Mouse (Mus musculus): Measurements from ENCODE around the gene Mb. TPM values are rescaled to one million over a fixed set of nuclear protein-coding genes. Genes with fewer than 3 reads are reported as not detected.

The Mb gene
- total and polyA plus RNA-seq, 2 experiments from 2014 or later = 0.33 to 3.6 TPM

DNA sequence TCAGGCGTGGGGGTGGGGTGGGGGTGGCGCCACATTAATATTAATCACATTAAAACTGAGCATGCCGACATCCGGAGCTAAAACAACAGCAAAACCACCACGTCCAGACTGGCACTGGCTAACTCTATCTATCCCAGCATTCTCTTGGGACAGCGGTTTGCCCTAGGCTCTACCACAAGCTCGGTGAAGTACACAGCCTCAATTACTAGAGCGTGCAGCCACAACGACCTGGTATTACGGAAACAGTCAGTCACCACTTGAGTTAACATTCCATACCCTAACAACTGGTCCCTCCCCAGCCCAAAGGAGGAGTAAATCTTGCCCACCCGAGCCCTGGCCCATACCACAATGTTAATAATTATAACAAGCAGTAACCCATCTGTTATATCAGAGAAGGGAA lies 38.8 kb upstream of the Mb start:
- no peak for TF ChIP-seq CTCF (IDR thresholded peaks at IDR 0.05; ENCODE audit: low read depth)
- H3K4me3 ChIP-seq (ENCODE audit: low read depth, low read length) = no peak overlapping the region
- H3K27me3 ChIP-seq (ENCODE audit: insufficient read depth, low read length) = no peaks in the 10 kb centered on the region
- no peaks in the 10 kb centered on the region for H3K4me1 ChIP-seq (ENCODE audit: insufficient read depth)
- H3K9ac ChIP-seq = no peak overlapping the region
- no peak overlapping the region for H3K27ac ChIP-seq (ENCODE audit: low read depth, low read length)
- peaks cover 64% of the 10 kb centered on the region for H3K36me3 ChIP-seq (ENCODE audit: insufficient read depth)
- no peaks in the 10 kb centered on the region for H3K9me3 ChIP-seq (ENCODE audit: low read length)
- 70% methylated on average over 11 of the region's 11 CpGs for WGBS
- DNase-seq = no peak
- no peak for ATAC-seq
- H3K4me2 ChIP-seq (ENCODE audit: low read depth) = no peak overlapping the region

DNA sequence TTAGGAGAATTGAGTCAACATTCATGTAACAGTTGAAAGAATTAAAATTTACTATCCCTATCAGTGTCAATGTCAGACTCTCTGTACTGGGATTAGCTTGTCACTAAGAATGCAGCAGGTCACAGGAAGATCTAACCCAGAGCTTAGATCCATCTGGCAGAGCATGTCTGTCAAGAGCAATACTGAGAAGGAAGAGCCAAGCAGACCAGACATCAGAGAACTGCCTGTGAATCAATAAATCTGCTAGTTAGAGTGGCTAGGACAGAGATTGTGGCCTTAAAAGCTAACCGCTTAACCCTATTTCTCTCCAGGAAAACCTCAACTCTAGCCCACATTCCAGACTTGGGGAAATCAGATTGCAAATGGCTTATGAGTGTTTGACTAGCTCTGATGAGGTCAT lies 36.0 kb upstream of the Mb start:
- TF ChIP-seq CTCF (IDR thresholded peaks at IDR 0.05; ENCODE audit: low read depth) = no peak
- no peak for DNase-seq
- ATAC-seq = no peak
- Histone ChIP-seq H3K4me1 (ENCODE audit: insufficient read depth) (no peaks in the 10 kb centered on the region), H3K27me3 (ENCODE audit: insufficient read depth, low read length) (no peaks in the 10 kb centered on the region), H3K9ac (no peak overlapping the region), H3K4me2 (ENCODE audit: low read depth) (no peak overlapping the region), H3K36me3 (ENCODE audit: insufficient read depth) (peaks cover 63% of the 10 kb centered on the region), H3K27ac (ENCODE audit: low read depth, low read length) (no peak overlapping the region), H3K4me3 (ENCODE audit: low read depth, low read length) (no peak overlapping the region), H3K9me3 (ENCODE audit: low read length) (no peaks in the 10 kb centered on the region)
- WGBS = 97% methylated on average over 1 of the region's 1 CpGs

GRCm38 (mm10) chr15:77085818-77086217 lies 35.3 kb upstream of the Mb start:
- no peaks in the 10 kb centered on the region for H3K4me1 ChIP-seq (ENCODE audit: insufficient read depth)
- no peak overlapping the region for H3K4me3 ChIP-seq (ENCODE audit: low read depth, low read length)
- WGBS = 91% methylated on average over 7 of the region's 7 CpGs
- TF ChIP-seq CTCF (IDR thresholded peaks at IDR 0.05; ENCODE audit: low read depth) = no peak
- no peak for ATAC-seq
- no peak overlapping the region for H3K4me2 ChIP-seq (ENCODE audit: low read depth)
- H3K9ac ChIP-seq = no peak overlapping the region
- peaks cover 59% of the 10 kb centered on the region for H3K36me3 ChIP-seq (ENCODE audit: insufficient read depth)
- no peak overlapping the region for H3K27ac ChIP-seq (ENCODE audit: low read depth, low read length)
- H3K27me3 ChIP-seq (ENCODE audit: insufficient read depth, low read length) = no peaks in the 10 kb centered on the region
- DNase-seq = no peak
- H3K9me3 ChIP-seq (ENCODE audit: low read length) = no peaks in the 10 kb centered on the region

GRCm38 (mm10) chr15:77081454-77081853 lies 31.0 kb upstream of the Mb start:
- WGBS = 88% methylated on average over 5 of the region's 5 CpGs
- Histone ChIP-seq H3K27me3 (ENCODE audit: insufficient read depth, low read length) (no peaks in the 10 kb centered on the region), H3K36me3 (ENCODE audit: insufficient read depth) (peaks cover 62% of the 10 kb centered on the region), H3K4me3 (ENCODE audit: low read depth, low read length) (no peak overlapping the region), H3K9ac (no peak overlapping the region), H3K4me2 (ENCODE audit: low read depth) (no peak overlapping the region), H3K27ac (ENCODE audit: low read depth, low read length) (no peak overlapping the region), H3K4me1 (ENCODE audit: insufficient read depth) (no peaks in the 10 kb centered on the region), H3K9me3 (ENCODE audit: low read length) (no peaks in the 10 kb centered on the region)
- ATAC-seq (no peak), DNase-seq (no peak)
- TF ChIP-seq CTCF (IDR thresholded peaks at IDR 0.05; ENCODE audit: low read depth) = no peak

- DNase-seq = no peak
- Histone ChIP-seq H3K4me3 (ENCODE audit: low read depth, low read length) (no peak overlapping the region), H3K4me1 (ENCODE audit: insufficient read depth) (no peaks in the 10 kb centered on the region), H3K36me3 (ENCODE audit: insufficient read depth) (peaks cover 58% of the 10 kb centered on the region), H3K27ac (ENCODE audit: low read depth, low read length) (no peak overlapping the region), H3K4me2 (ENCODE audit: low read depth) (no peak overlapping the region), H3K27me3 (ENCODE audit: insufficient read depth, low read length) (no peaks in the 10 kb centered on the region), H3K9ac (no peak overlapping the region), H3K9me3 (ENCODE audit: low read length) (no peaks in the 10 kb centered on the region)
- no peak for ATAC-seq
- no peak for TF ChIP-seq CTCF (IDR thresholded peaks at IDR 0.05; ENCODE audit: low read depth)
- 74% methylated on average over 14 of the region's 14 CpGs for whole genome bisulfite sequencing
Measured at GRCm38 (mm10) chr15:77080684-77081254, 30.3 kb upstream of the Mb start.

- 62% methylated on average over 11 of the region's 11 CpGs for WGBS
- H3K27me3 ChIP-seq (ENCODE audit: insufficient read depth, low read length) = no peaks in the 10 kb centered on the region
- no peak overlapping the region for H3K9ac ChIP-seq
- DNase-seq (no peak), ATAC-seq (peak; percentile 34; the same call in 1 of the 2 replicates)
- H3K4me1 ChIP-seq (ENCODE audit: insufficient read depth) = no peaks in the 10 kb centered on the region
- H3K4me2 ChIP-seq (ENCODE audit: low read depth) = no peak overlapping the region
- H3K9me3 ChIP-seq (ENCODE audit: low read length) = no peaks in the 10 kb centered on the region
- peaks cover 50% of the 10 kb centered on the region for H3K36me3 ChIP-seq (ENCODE audit: insufficient read depth)
- H3K27ac ChIP-seq (ENCODE audit: low read depth, low read length) = no peak overlapping the region; the same call in 1 of the 2 replicates
- no peak for TF ChIP-seq CTCF (IDR thresholded peaks at IDR 0.05; ENCODE audit: low read depth)
- no peak overlapping the region for H3K4me3 ChIP-seq (ENCODE audit: low read depth, low read length)
Measured at GRCm38 (mm10) chr15:77079890-77080361, 29.5 kb upstream of the Mb start.

DNA sequence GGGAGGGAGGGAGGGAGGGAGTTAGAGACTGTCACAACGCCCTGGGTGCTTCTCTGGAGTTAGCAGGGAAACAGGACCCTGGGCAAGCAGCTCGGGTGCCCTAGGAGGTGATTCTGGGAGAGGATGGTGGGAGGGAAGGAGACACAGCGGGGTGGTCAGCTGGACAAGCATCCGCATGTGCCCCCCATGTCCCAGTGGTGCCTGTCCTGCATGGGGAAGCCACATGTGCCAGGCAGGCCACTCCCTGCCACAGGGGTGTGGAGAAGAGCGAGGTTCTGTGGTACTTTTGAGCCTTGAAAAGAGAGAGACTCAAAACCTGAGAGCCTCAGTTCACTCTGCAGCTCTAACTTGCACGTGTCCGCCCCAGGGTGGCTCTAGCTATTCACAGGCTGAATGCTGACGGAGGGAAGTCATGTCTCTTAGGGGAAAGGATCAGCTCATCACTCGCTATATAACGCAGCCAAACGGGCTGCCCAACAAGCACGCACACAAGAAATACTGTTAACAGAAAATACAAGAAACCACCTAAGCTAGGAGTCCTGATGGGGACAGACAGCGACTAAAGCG lies 28.9 kb upstream of the Mb start:
- peak overlapping the region; percentile 15; the same call in 1 of the 2 replicates for H3K27ac ChIP-seq (ENCODE audit: low read depth, low read length)
- no peak overlapping the region for H3K9ac ChIP-seq
- no peak for TF ChIP-seq CTCF (IDR thresholded peaks at IDR 0.05; ENCODE audit: low read depth)
- H3K9me3 ChIP-seq (ENCODE audit: low read length) = no peaks in the 10 kb centered on the region
- no peaks in the 10 kb centered on the region for H3K27me3 ChIP-seq (ENCODE audit: insufficient read depth, low read length)
- 57% methylated on average over 14 of the region's 14 CpGs for whole genome bisulfite sequencing
- H3K4me1 ChIP-seq (ENCODE audit: insufficient read depth) = no peaks in the 10 kb centered on the region
- peaks cover 44% of the 10 kb centered on the region for H3K36me3 ChIP-seq (ENCODE audit: insufficient read depth)
- no peak for ATAC-seq
- H3K4me3 ChIP-seq (ENCODE audit: low read depth, low read length) = no peak overlapping the region
- DNase-seq = no peak
- H3K4me2 ChIP-seq (ENCODE audit: low read depth) = no peak overlapping the region
